Mouse (Mus musculus): Measurements from ENCODE around the gene Fam47e.

GRCm38 (mm10) chr5:92562002-92562401 lies 7.1 kb downstream of the Fam47e start:
- TF ChIP-seq POLR2A (IDR thresholded peaks at IDR 0.05; ENCODE audit: borderline replicate concordance, extremely low read depth, insufficient read depth, insufficient read length, poor library complexity, severe bottlenecking): no peak
- no peak for TF ChIP-seq CTCF (IDR thresholded peaks at IDR 0.05; ENCODE audit: borderline replicate concordance, extremely low read depth, insufficient read depth, insufficient read length)
